Mouse (Mus musculus) right cerebral cortex, adult 18-20 months (tissue): ENCODE measurements around the gene Ccdc169.
"Not testable (repeated sequence)": the region's sequence is repeated elsewhere in the genome, so short reads cannot be mapped to it uniquely, and the experiment has no call there.

Experiments used
- DNase-seq: peaks from one replicate; pipeline ENCODE4 v3.0.0; 2022; ENCODE audit warnings: mixed read lengths

The Ccdc169 gene

DNA sequence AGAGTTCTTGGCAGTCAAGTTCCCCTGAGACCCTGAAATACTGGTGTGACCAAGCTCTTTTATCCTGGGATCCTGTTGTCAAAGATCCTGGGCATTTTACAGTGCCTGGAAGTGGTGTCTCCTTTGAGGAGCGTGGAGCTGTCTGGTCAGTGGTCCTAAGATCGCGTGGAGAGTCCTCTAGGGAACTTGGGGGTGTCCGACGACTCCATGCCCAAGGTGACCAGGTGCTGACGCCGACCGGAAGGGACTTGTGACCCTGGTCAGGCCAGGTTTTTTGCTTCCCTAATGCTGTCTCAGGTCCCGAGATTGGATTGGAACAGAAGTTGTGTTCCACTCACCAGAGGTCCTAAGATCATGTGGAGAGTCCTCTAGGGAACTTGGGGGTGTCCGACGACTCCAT lies 66.5 kb downstream of the Ccdc169 start:
- DNase-seq: not testable (repeated sequence)

GRCm38 (mm10) chr3:55206413-55206812 lies 69.3 kb downstream of the Ccdc169 start:
- no peak for DNase-seq

DNA sequence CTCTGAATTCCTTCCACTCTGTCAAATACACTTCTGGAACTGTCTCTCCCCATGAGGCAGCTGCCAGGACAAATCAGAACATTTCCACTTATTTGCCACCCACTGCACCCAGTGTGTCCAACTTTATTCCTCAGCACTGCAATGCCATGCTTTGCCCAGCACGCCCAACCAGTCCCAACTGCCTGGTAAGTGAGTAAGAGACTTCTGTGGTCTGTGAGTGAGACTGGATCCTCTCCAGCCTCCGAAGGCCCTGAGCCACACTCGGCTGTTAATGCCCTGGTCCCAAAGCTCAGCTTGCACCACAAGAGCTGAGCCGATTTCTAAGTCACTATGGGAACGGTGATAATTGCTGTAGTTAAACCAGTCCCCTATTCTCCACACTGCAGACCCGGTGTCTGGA lies 70.5 kb downstream of the Ccdc169 start:
- DNase-seq: no peak

DNA sequence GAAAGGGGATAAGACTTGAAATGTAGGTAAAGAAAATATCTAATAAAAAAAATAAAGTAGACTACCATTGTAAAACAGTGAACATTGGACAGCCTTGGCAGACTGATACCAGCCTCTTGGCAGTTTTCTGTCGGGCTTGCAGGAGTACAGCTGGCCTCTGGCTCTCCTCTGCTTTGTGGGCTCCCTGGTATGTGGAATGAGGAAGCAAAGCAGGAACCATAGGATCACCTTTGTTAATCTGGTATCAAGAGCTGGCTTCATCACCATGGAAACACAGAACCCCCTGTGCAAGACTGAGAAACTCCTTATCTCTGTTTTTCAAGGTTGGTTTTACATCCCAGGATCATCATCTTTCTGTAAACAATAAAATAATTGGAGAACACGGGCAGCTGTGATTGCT lies 75.1 kb downstream of the Ccdc169 start:
- no peak for DNase-seq

DNA sequence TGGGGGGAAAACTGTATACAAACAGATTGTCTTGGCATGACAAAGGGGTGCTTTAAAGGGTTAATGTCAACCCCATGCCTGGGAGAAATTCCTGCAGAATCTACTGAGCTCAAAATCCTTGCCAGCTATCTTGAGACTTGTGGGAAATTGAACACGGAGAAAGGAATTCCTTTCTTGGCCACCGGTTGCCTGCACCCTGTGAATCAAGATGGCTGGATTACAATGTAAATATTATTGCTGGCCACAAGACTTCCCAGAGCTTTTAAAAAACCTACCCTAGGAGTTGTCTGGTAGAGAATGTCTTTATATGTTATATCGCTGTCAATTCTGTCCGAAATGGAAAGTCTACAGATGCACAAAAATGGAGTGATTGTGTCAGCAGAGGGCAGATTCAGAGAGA lies 76.6 kb downstream of the Ccdc169 start:
- DNase-seq: no peak

DNA sequence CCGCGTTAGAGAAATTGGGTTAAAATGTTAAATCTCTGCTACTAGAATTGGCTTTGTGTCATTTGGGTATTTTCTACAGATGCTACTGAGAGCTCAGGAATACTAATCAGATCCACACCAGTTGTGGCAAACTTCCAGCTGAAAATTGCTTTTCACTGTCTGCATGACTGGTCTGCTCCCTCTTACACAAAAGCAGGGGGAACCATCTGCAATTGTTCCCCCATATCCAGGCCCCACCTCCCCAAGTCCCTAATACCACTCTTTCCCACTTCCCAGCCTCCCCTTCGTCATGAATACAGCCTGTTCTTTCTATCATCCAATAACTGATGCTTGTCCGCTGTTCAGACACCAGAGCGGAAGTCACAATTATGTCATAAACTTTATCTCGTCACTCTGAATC lies 77.3 kb downstream of the Ccdc169 start:
- no peak for DNase-seq

DNA sequence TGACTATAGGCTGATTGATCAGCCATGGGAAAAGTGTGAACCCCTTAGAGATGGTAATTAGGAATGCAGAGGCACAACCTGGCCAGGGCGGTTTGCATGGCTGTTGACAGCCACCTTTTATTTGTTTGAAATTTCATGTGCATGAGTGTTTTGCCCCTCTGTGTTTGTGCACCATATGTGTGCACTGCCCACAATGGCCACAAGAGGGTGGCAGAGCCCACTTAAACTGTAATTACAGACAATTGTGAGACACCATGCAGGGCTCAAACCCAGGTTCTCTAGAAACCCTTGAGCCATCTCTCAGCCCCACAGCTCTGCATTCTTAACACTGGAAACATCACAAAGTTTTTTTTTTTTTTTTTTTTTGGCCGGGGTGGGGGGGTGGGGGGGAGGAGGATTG lies 85.4 kb downstream of the Ccdc169 start:
- DNase-seq: no peak
